Mouse (Mus musculus): Measurements from ENCODE around the gene Cfap45.

DNA sequence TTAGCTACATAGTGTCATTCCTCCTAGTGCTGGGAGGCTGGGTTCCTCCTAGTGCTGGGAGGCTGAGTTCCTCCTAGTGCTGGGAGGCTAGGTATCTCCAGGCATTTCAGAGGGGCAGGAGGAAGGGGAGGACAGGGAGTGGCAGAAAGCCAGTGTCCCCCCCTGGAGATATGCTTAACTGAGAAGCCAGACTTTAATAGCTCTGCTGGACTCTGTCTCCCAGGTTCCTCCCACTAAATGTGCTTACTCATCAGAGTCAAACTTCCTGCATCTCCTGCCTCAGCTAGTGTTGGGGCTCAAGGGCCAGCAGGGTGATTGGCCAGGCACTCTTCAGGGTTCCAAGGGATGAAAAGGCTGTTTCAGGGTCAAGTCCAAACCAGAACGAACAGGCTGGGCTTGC lies 5.2 kb upstream of the Cfap45 start:
- no peak for TF ChIP-seq POLR2A (IDR thresholded peaks at IDR 0.05; ENCODE audit: low read depth, low read length)
- TF ChIP-seq CTCF (IDR thresholded peaks at IDR 0.05; ENCODE audit: borderline replicate concordance, insufficient read depth, low read length) = no peak

Data from embryonic fibroblast, embryonic 13.5 days (primary cell).